In the genomic region with DNA sequence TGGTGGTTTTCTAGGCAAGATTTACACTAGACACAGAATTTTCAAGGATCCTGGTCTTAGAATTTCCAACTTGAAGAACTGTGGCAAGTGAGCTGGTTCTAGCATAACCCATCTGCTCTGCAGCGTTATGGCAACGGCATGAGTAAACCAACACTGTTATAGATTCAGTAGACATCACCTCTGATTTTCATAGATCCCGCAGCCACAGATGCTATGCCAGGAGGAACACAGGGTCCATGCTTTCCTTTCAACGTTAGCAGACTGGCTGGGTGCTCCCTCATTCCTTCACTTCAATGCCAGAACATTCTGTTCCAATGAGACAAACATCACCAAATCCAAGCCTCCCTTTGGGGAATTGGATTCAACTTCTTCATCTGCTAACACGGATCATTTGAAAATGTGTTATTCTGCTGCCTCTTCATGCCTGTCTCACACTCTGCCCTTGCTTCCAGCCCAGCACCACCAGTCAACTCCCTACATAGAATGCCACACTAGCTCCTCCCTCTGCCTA, we compare ENCODE assay signal across 29 mouse cellular contexts.
DNase-seq lines count a peak whose midpoint lies in the region; ATAC-seq and TF ChIP-seq lines count a peak whose summit lies in the region.
"Had no signal": no experiment of that assay in that cellular context is flagged by ENCODE, and none has a peak within 500 bp of the region (broad histone marks: within the 10 kb centered on the region; RNA-seq: fewer than 3 reads in every experiment).

No protein-coding gene starts in this region.

- TF ChIP-seq EP300 in lung, postnatal 0 days (IDR thresholded peaks at IDR 0.05) = no peak

- ATAC-seq in forebrain, embryonic 14.5 days = no peak; the same call in 1 of the 2 replicates
- ATAC-seq in lung, postnatal 0 days = peak; percentile 30
- ATAC-seq: activated CD4-positive, CD25-positive, alpha-beta regulatory T cell, adult 4 months; inflammation-experienced regulatory T-cells, adult 6 months had no signal

- H3K9me3 ChIP-seq in forebrain, embryonic 14.5 days (replicated peaks; ENCODE audit: control insufficient read depth, low read length) = no peaks in the 10 kb centered on the region
- H3K9me3 ChIP-seq in forebrain, embryonic 10.5 days = no peaks in the 10 kb centered on the region
- no peaks in the 10 kb centered on the region for H3K9me3 ChIP-seq in lung, postnatal 0 days (ENCODE audit: low read length)
- no peaks in the 10 kb centered on the region for H3K9me3 ChIP-seq in limb, embryonic 10.5 days (replicated peaks)
- H3K9me3 ChIP-seq: hindbrain, embryonic 10.5 days; hindbrain, embryonic 15.5 days had no signal

- 87% methylated on average over 5 of the region's 5 CpGs for WGBS in forebrain, embryonic 14.5 days
- WGBS in forebrain, embryonic 10.5 days = 89% methylated on average over 5 of the region's 5 CpGs
- WGBS in lung, postnatal 0 days = 71% methylated on average over 5 of the region's 5 CpGs
- WGBS in lung, adult 2 months = 76% methylated on average over 5 of the region's 5 CpGs
- 89% methylated on average over 5 of the region's 5 CpGs for WGBS in limb, embryonic 10.5 days

- H3K36me3 ChIP-seq in forebrain, embryonic 14.5 days (ENCODE audit: control insufficient read depth, insufficient read depth, low read length) = no peaks in the 10 kb centered on the region
- H3K36me3 ChIP-seq in forebrain, embryonic 10.5 days (replicated peaks) = no peaks in the 10 kb centered on the region
- H3K36me3 ChIP-seq in lung, postnatal 0 days (ENCODE audit: insufficient read depth, low read length) = no peaks in the 10 kb centered on the region
- H3K36me3 ChIP-seq in limb, embryonic 10.5 days = no peaks in the 10 kb centered on the region
- H3K36me3 ChIP-seq: hindbrain, embryonic 10.5 days; hindbrain, embryonic 15.5 days had no signal

- no peaks in the 10 kb centered on the region for H3K4me1 ChIP-seq in forebrain, embryonic 14.5 days (ENCODE audit: control insufficient read depth, insufficient read depth, low read length)
- no peaks in the 10 kb centered on the region for H3K4me1 ChIP-seq in forebrain, embryonic 10.5 days
- no peaks in the 10 kb centered on the region for H3K4me1 ChIP-seq in lung, postnatal 0 days (ENCODE audit: insufficient read depth, low read depth, low read length)
- H3K4me1 ChIP-seq in lung, adult 2 months (ENCODE audit: control insufficient read depth, insufficient read depth, low read length) = no peaks in the 10 kb centered on the region
- H3K4me1 ChIP-seq in limb, embryonic 10.5 days = no peaks in the 10 kb centered on the region
- H3K4me1 ChIP-seq: hindbrain, embryonic 10.5 days; hindbrain, embryonic 15.5 days had no signal

- H3K9ac ChIP-seq in forebrain, embryonic 14.5 days (ENCODE audit: low read length) = no peak overlapping the region
- H3K9ac ChIP-seq in lung, postnatal 0 days (replicated peaks; ENCODE audit: low read depth) = no peak overlapping the region
- H3K9ac ChIP-seq: hindbrain, embryonic 15.5 days; liver, embryonic 14.5 days; lung, embryonic 14.5 days had no signal

- no peaks in the 10 kb centered on the region for H3K27me3 ChIP-seq in forebrain, embryonic 14.5 days (replicated peaks; ENCODE audit: control insufficient read depth, insufficient read depth, low read length)
- no peaks in the 10 kb centered on the region for H3K27me3 ChIP-seq in forebrain, embryonic 10.5 days (ENCODE audit: poor library complexity, severe bottlenecking)
- H3K27me3 ChIP-seq in lung, postnatal 0 days (replicated peaks; ENCODE audit: insufficient read depth, low read length) = no peaks in the 10 kb centered on the region
- no peaks in the 10 kb centered on the region for H3K27me3 ChIP-seq in limb, embryonic 10.5 days (ENCODE audit: low read depth, poor library complexity, severe bottlenecking)
- H3K27me3 ChIP-seq: CH12.LX; hindbrain, embryonic 15.5 days had no signal

- TF ChIP-seq CTCF in lung, postnatal 0 days (IDR thresholded peaks at IDR 0.05) = no peak
- no peak for TF ChIP-seq CTCF in lung, adult 2 months (IDR thresholded peaks at IDR 0.05; ENCODE audit: insufficient read depth, low read length)

- H3K4me2 ChIP-seq in forebrain, embryonic 14.5 days (ENCODE audit: low read length) = no peak overlapping the region
- no peak overlapping the region for H3K4me2 ChIP-seq in lung, postnatal 0 days (replicated peaks; ENCODE audit: low read depth, low read length)
- H3K4me2 ChIP-seq: heart, embryonic 11.5 days; hindbrain, embryonic 15.5 days; lung, embryonic 14.5 days had no signal

- DNase-seq in forebrain, embryonic 14.5 days (ENCODE audit: low spot score) = peak; percentile 7
- no peak for DNase-seq in forebrain, embryonic 10.5 days (ENCODE audit: extremely low spot score, low spot score)
- DNase-seq in heart, adult 11 months = peak; percentile 93
- no peak for DNase-seq in heart, postnatal 10 days
- peak; percentile 16 for DNase-seq in lung, postnatal 0 days (ENCODE audit: low spot score)
- no peak for DNase-seq in lung, adult 2 months
- DNase-seq in limb, embryonic 10.5 days (ENCODE audit: low spot score) = peak; percentile 19
- DNase-seq in left cerebral cortex, adult 9 months (ENCODE audit: low spot score in 2 of 2) = no peak
- DNase-seq: adrenal gland, adult 2 months; adrenal gland, postnatal 36 days; cerebellum, adult 11 months; cerebellum, adult 9-10 months; cerebellum, postnatal 36 days; kidney, adult 2 months; kidney, postnatal 36 days; layer of hippocampus, postnatal 36 days; liver; lung, embryonic 14.5 days; midbrain, embryonic 14.5 days; right cerebral cortex, postnatal 14 days; thymus, adult 2 months; thymus, postnatal 36 days had no signal

- H3K27ac ChIP-seq in forebrain, embryonic 14.5 days (ENCODE audit: low read depth, low read length) = no peak overlapping the region
- H3K27ac ChIP-seq in forebrain, embryonic 10.5 days = no peak overlapping the region
- H3K27ac ChIP-seq in lung, postnatal 0 days (ENCODE audit: low read length) = no peak overlapping the region
- no peak overlapping the region for H3K27ac ChIP-seq in limb, embryonic 10.5 days
- H3K27ac ChIP-seq: hindbrain, embryonic 10.5 days; hindbrain, embryonic 15.5 days; liver, embryonic 14.5 days had no signal

- intact Hi-C loops in heart, postnatal 10 days (cut with DNase I) = loop anchor here (5.0 to 10.0 kb wide), 4 partner anchors 322 to 555 kb away; a partner anchor contains a TSS

- H3K4me3 ChIP-seq in forebrain, embryonic 14.5 days (ENCODE audit: low read depth, low read length) = no peak overlapping the region
- no peak overlapping the region for H3K4me3 ChIP-seq in forebrain, embryonic 10.5 days
- H3K4me3 ChIP-seq in lung, postnatal 0 days (ENCODE audit: low read depth, low read length) = no peak overlapping the region
- H3K4me3 ChIP-seq in lung, adult 2 months (replicated peaks; ENCODE audit: extremely low read depth, low read depth, low read length) = no peak overlapping the region
- no peak overlapping the region for H3K4me3 ChIP-seq in limb, embryonic 10.5 days
- H3K4me3 ChIP-seq: hindbrain, embryonic 10.5 days; hindbrain, embryonic 15.5 days had no signal

- TF ChIP-seq POLR2A in lung, adult 2 months (IDR thresholded peaks at IDR 0.05; ENCODE audit: borderline replicate concordance, extremely low read depth, low read depth, low read length) = no peak

Comparison
In these comparisons a context has a peak if more than half of its experiments do, and no peak if none do; other contexts are left out.
1. DNase-seq: peak in forebrain, embryonic 14.5 days (single experiment), heart, adult 11 months (single experiment), lung, postnatal 0 days (single experiment) and limb, embryonic 10.5 days (single experiment); none in forebrain, embryonic 10.5 days (single experiment), heart, postnatal 10 days (0 of 2), lung, adult 2 months (single experiment) and left cerebral cortex, adult 9 months (0 of 2).